Mouse (Mus musculus): Measurements from ENCODE around the gene Sdk1. TPM values are rescaled to one million over a fixed set of nuclear protein-coding genes. Genes with fewer than 3 reads are reported as not detected.

Gene Sdk1
- polyA plus RNA-seq, 3 experiments from 2014 or later, result not detected

DNA sequence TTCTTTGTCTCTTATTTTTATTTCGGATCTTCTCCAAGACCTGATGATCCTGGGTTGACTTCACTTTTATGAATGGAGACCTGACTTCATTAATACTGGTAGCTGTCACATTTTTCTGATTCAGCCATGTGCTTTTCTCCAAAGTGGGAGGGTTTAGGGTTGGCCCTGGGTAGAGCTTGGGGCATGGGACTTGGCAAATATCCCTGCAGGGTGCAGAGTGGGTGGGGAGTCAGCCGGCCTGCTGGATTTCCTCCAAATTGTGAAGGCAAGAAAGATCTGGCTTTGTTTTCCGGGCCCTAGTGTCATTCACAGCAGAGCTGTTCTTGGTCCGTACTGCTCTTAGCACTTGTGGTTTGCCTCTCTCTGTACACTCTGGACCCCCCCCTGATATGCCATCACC is 103.1 kb downstream of the Sdk1 start:
- ATAC-seq, result no peak

DNA sequence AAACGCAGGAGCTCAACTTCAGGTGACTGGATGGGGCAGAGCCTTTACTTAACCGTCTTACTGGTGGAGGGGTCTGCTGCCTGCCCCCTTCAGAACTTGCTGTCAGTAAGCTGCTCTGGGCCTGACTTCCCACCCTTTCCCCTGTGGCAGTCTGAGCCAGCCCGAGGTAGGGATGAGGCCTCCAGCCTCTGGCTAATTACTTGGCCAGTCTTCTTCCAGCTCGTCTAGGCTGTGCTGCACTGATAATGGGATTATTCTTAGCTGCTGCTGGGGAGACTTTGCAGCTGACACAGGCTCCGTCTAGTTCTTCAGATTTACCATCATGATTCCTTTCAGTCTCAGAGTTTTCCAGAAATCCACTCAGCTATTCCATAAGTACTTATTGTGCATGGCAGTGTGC is 104.2 kb downstream of the Sdk1 start:
- no peak for ATAC-seq

DNA sequence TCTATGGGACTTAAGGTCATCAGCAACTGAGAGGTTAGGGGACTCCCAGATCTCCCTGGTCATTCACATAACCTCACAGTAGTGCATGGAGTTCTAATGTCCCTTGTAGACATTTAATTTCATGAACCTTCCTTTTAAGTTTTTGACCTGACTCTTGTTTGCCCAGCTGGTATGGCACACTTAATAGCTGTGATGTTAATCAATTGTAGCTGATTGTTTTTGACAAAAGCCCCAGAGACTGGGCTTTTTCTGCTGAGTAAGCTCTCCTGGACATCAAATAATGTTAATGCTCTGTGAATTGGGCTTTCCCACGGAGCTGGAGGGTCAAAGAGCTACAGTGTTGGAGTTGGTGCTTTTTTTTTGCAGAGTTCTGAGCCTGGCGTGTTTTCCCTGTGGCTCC is 121.4 kb downstream of the Sdk1 start:
- ATAC-seq, result no peak

DNA sequence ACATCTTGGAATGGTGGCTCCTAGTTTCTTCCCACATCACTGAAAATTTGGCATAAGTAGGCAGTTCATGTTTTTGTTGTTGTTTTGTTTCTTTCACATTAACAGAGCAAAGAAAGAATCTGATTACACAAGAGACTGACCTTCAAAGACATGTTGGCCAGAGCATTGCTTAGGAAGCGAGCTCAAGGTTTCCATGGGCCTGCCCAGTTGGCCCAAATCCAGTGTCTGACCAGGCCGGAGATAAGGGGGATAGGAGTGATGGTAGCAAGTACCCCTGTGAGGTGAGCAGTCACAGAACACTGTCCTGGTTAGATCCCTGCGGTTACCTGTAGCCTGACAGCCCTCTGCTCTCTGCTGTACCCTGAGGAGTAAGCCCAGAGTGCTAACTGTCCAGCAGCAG is 122.7 kb downstream of the Sdk1 start:
- ATAC-seq, result no peak

DNA sequence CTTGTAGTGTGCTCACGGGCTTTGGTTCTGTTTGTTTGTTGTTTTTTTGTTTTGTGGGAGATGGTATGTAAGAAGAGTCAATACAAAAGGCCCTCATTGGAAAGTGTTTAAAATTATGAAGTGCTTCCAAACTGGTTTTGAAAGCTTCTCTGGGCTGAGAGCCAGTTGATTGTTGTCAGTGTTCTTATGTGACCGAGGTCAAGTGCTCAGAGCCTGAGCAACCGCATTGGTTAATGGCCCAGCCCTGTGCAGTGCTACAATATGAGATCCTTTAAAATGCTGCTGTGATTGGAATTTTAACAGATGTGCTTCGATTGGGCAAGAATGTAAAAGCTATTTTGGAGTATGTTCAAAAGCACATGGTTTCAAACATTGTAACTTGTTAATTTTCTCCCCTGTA is 127.3 kb downstream of the Sdk1 start:
- ATAC-seq, result no peak

DNA sequence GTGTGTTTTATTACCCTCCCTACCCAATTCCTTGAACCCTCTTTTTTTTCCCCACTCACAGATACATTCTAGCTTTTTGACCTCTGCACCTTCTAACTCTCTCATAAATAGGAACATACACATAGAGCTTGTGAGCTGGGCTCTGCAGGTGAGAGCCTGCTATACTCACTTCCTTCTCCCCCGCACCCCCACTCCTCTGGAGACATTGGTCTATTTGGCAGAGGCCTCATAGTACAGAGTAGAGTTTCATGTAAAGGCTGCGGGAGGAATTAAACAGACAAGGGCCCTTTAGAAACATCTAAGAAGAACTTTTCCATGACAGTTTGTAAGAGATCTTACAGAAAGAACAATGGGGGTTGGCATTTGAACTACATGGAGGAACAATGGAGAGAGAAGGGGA is 133.5 kb downstream of the Sdk1 start:
- ATAC-seq, result no peak

DNA sequence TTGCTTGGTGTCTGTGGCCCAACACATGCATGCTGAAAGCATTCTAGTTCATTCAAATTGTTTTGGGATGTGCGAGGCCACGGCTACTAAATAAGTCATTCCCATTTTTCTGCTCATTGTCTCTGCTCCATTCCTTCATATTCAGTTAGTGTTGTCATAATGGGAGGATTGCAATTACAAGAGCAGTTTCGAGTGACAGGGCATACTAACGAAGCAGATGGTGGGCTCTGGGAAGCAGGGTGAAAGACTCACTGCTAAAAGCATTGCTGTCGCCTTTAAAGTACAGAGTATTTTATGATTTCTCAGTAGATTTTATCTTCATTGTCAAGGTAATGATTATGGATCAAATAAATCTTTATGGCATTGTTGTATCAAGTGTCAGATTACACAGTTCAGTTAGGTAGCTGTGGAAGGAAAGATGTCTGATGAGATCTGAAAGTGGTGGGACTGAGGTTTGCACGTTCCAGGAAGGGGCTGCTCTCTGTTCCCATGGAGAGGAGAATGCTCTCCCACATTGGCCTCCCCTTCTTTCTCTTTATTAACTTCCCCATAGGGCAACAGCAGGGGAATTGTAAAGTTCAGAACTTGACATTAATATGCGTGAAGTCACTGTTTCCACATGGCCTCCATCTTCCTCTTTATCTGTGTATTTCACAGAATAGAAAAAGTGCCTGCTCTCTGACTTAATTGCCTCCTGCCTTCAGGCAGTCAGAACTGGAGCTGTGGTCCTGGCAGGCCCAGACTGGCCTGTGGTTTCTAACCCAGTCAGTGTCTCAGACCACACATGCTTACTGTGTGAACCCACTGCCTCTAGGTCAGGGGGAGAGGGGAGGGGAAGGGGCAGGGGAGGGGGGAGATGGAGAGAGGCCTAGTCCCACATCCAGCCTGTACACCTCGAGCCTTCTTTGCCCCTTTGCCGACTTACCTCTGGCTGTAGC is 138.8 kb downstream of the Sdk1 start:
- ATAC-seq, result no peak

DNA sequence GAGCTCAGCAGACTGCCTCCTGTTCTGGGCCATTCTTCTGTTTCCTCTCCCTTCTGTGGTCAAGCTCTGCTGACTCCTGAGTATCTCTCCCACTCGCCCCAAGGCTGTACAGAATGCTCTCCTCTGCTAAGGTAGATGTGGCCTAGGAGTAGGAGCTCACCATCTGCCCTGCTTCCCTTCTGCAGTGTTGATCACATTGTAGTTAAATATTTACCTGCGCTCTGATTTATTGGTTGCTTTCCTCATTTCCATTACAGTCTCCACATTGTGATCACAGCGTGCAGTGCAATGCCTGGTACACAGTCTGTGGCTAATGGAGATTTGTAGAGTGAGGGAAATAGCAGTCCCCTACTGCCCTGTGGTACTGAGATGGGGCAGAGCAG is 139.5 kb downstream of the Sdk1 start:
- no peak for ATAC-seq

DNA sequence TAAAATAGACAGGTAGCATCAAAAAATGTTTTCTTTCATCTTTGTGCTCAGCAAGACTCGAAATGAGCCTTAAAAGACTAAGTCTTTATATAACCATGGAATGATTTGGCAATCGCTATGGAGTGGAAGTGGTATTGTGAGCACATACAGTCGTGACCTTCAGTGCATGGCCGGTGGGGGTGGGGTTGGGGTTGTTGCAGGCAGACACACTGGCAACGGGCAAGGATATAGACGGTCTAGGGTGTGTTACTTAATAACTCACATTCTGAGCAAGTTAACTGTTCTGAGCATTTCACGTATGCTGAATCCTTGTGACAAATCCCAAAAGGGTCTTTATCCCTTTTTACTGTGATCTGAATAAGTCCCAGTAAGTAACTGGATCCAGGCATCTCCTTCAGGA is 140.3 kb downstream of the Sdk1 start:
- ATAC-seq, result no peak

DNA sequence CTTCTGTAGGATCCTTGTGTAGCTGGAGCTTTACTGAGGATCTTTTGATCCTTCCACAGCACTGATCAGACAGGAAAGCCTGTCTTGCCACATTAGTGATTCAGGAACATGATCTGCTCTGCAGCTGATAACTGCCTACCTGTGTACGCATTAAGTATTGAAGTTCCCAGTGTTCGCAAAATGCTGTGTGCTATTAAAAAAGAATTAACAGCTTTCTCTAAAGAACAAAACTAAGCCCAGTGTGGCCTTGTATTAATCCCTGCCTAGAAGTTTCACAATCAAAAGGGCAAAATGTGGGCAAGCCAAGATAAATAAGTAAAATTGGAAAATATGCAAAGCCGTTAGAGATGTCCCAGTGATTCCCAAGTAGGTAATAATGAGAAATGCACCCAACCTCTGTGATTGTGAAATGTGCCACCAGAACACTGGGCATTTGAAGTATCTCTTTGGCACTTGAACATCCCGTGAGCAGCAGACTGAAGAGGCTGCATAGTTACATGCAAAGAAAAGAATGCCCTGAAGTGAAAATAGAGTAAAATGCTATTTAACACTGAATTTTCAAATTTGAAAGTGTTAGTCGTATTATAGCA is 141.1 kb downstream of the Sdk1 start:
- ATAC-seq, result no peak

DNA sequence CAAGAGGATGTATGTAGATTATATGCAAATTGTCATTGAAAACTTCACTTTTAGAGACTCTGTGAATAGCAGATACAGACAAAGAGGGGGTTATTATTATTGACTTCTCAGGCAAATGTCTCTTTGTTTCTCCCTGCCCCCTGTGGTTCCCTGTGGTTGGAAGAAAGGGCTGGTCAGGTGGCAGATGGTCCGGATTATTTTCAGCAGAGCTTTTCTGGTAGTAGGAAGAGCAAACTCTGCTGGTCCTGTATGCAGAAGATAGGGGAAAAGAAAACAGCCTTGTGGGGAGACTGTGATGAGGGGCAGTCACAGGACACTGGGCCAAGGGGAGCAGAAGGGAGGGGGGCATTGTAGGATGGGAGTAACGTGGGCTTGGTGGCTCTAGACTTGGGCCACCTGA is 147.2 kb downstream of the Sdk1 start:
- no peak for ATAC-seq

DNA sequence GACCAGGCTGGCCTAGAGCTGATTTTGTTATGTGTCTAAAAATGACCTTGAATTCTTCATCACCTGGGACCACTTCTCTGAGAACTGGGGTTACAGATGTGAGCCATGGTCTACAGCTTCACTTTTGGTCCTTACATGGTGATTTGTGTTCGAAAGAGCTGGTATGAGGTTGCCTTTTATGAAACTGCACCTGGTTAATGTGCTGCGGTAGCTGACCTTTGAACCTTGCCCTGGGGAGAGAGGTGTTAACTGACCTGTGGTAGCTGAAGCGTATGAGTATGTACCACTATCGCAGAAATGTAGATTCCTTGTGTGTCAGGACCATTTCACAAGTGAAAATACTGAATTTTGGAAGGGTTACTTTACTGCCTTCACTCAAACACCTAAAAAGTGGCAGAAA is 149.3 kb downstream of the Sdk1 start:
- no peak for ATAC-seq

DNA sequence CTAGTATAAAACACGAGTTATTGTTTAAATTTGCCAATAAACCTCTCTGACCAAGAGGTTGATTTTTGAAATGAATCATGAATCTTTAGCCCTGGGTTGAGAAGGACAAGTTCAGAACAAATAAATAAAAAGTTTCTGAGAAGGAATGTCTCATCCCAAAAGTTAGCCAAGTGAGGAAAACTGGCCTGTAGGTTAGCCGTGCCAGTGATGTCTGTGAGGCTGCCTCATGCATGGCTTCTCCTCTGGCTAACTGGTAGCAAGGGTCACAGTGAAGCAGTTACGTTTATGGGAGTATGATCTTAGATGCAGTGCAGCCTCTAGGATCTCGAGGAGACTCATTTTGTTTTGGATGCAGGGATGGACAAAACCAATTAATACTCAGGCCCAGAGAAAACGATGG is 149.9 kb downstream of the Sdk1 start:
- no peak for ATAC-seq

DNA sequence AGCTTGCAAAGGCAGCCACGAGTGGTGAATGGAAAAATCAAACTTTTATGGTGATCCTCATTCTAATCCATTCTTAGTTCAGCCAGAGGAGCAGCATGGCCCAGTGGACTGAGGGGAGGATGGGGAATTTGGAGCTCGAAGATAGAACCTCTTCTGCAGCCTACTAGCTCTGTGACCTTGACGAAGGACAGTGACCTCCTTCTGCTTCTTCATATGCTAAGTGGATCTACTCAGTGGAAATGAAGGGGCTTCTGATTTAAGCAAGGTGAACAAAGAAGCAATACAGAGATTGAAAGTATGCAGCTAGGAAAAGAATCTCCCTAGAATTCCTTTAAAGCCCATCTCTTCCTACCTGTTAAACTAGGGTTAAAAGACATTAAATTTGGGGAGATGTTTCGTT is 152.6 kb downstream of the Sdk1 start:
- ATAC-seq, result no peak

DNA sequence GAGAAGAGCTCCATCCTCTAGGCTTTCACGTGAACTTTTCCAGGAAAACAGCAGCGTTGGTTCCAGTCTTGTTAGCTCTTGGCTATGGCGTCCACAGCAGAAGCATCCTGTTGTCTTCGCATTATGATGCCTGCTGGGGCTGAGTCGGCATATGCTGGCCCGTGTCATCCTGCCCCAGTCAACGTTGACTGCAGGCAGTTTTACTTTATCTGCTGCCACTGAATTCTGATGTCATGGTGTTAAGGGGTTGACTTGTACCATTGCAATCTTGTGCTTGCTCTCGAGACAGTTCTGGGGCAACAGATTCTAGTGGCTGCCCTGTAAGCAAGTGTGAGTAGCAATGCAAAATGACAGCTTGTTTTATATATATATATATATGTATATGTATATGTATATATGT is 153.3 kb downstream of the Sdk1 start:
- ATAC-seq, result no peak

DNA sequence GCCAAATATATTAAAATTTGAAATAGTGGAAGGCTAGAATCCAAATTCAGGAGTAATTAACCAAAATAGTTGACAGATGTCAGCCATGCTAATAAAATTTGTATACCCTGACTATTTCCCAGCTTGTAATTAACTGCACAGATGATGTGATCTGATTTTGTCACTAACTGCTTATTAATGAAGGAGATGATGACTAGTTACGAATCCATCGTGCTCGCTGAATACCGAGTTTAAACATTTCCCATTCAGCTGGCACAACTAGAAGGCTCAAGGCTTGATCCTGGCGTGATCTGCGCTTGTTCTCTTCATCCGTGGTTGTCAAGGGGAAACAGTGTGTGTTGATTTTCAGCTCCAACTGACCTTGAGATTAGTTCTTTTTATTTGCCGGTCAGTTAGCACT is 162.5 kb downstream of the Sdk1 start:
- no peak for ATAC-seq

DNA sequence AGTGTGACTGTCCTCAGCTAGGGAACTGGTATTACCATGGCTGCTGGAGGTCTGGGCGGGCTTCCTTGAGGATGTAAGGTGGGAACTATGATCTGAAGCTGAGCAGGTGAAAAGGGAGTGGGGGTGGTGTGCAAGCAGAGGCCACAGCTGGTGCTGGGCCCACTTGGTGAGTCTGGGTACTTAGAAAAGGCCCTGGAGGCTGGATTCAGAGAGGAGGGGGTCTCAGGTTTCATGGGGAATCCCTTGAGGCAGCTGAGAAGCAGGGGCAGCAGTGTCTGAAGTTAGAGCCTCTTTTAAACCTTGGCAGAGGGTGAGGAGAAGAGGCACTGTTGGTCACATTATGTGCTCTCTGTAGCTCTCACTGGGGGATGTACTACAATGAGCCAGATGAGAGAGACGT is 163.4 kb downstream of the Sdk1 start:
- ATAC-seq, result no peak

DNA sequence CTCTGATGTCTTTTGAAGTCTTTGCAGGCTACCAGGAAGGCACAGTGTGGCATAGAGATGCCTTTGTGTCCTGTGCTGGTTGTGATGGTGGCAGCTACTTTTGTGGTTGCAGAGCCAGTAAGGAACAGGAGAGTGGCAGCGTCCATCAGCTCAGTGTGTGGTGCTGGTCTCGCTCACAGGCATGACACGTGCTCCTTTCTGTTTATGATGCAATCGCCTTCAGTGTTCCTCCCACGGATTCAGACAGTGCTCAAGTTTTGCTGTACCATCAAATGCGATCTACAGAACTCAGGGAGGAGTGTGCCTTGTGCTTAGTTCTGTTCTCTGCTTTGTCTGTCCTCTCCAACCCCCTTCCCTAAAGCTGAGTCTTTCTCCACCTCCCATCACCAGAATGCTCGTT is 165.6 kb downstream of the Sdk1 start:
- no peak for ATAC-seq

DNA sequence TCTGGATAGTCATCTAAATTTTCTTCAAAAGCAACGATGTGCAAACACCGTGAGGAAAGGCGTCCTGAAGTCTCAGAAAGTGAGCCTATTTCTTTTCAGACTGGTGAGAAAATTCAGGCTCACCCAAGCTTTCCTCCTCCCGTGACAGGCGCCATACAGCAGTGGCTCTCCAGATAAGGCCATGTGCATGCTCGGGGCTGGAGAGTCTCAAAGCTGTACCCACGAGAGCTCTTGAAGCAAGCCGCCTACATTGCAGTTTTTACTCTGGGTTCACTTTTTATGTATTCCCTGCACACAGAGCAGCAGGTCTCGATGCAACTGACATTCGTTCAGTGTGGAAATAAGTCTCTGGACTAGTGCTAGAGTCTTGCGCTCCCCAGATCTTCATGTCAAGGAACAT is 171.7 kb downstream of the Sdk1 start:
- ATAC-seq, result no peak

DNA sequence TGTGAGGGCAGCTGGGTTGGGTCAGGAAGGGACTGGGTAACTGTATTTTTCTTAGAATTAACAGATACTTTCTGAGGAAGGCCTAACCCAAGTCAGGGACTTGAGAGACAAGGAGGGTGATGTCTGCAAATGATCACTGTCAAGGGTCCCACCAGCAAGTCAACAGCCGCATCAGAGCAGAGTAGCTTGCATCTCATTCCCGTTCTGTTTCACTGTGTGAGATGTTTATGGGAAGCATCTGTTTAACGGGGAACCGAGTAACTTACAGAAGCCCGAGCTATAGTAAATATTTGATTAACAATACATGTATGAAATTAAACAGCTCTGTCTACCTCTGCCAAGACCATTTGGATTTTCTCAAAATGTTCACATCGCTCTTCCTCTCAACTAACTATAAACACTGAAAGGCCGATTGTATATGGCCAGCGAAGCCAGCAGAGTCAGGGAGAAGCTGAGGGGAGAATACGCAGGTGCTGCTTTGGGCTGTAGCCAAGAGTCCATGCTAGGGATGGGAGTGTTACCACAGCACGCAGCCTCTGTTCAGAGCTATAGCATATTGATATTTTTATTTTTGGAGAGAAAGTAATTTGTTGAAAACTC is 174.5 kb downstream of the Sdk1 start:
- ATAC-seq, result no peak

DNA sequence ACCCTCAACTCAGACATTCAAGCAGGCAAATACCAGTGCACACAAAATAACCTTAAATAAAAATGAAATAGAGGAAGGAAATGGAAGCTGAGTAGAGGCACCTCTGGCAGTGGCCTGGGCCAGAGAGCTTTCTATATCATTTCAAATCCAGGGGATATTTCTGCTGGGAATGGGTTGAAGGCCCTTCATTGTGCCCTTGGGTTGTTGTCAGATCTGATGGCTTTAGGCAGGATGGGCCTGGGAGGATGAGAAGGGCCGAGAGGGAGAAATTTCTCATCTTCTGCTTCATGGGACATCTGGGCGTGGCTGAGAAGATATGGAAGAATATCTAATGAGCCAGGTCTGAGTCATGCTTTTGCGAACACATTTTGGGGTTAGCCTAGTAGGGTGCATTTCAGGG is 186.8 kb downstream of the Sdk1 start:
- ATAC-seq, result no peak

DNA sequence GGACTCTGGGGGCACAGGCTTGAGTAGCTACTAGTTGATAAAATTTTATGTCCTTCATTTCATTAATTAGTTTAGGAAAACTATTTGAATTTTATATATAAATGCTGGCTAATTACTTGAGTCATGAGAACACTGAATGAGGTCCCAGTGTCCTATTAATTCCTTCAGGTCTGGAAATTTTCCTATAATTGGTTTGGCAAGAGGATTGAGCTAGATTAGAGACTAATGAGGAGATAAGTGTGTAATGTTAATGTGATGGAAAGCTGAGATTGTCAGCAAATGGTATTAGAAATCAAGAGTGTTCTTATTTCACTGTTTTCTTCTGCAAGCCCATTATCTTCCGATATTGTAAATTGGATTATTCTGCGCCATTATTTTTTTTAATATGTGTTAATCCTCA is 192.0 kb downstream of the Sdk1 start:
- no peak for ATAC-seq

DNA sequence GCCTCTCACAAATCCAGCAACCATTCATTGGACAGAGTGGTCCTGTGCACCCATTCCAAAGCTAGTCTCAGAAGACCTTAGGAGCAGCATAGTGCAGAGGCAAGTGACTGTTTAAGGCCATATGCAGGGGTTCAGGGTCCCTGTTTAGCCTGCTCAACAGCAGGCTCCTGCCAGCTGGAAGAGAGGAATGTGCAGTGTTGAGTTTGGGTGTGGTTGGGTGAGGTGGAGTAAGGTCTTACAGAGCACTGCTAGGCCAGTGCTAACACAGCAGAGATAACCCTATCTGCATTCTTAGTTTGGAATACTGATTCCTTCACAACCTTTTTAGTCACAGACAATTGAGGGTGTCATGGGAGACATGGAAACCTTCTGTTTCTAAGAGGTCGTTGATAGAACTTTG is 206.0 kb downstream of the Sdk1 start:
- no peak for ATAC-seq

DNA sequence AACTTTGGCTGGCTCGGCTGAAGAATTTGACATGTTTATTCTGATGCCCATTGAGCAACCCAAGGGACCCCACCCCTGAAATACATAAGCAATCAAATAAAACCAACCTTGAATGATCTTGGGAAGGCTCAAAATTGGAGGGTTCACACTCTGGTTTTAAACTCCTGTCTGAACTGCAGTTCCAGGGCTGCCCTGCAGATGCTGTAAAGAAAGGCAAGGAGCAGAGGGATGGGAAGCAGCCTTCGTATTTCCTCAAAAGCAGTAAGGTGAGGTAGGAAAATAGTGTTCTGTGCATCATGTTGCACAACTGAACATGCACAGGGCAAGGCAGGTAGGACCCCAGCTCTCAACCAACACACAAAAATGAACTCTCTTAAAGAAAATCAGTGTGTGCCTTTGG is 222.1 kb downstream of the Sdk1 start:
- ATAC-seq, result no peak
